Mouse (Mus musculus) neural tube, embryonic 15.5 days (tissue): ENCODE results near the gene Coro2b. TPM values are rescaled to one million over a fixed set of nuclear protein-coding genes. Genes with fewer than 3 reads are reported as not detected.

Experiments
- ATAC-seq: fragments of 200-750 bp; cut with Nextera tagmentation; 2 replicates; pipeline ENCODE4 v1.8.0; 2017; ENCODE audit warnings: mild to moderate bottlenecking, moderate TSS enrichment, moderate library complexity; ENCODE audit not compliant: low FRiP score
- H3K27ac ChIP-seq: fragments of 300-500 bp; sonication (generic); replicated peaks from 2 replicates; pipeline ENCODE4 v1.5.1; 2015; ENCODE audit warnings: mild to moderate bottlenecking, inconsistent platforms
- H3K27me3 ChIP-seq: fragments of 300-500 bp; sonication (generic); replicated peaks from 2 replicates; pipeline ENCODE4 v1.6.1; 2015; ENCODE audit warnings: inconsistent platforms
- H3K36me3 ChIP-seq: fragments of 300-500 bp; sonication (generic); 2 replicates; pipeline ENCODE4 v1.6.1; 2015; ENCODE audit warnings: inconsistent platforms
- H3K4me1 ChIP-seq: fragments of 300-500 bp; sonication (generic); 2 replicates; pipeline ENCODE4 v1.6.1; 2015; ENCODE audit warnings: inconsistent platforms
- H3K4me2 ChIP-seq: fragments of 300-500 bp; sonication (generic); 2 replicates; pipeline ENCODE4 v1.6.1; 2015; ENCODE audit warnings: inconsistent platforms, mild to moderate bottlenecking, moderate library complexity
- H3K4me3 ChIP-seq: fragments of 300-500 bp; sonication (generic); replicated peaks from 2 replicates; pipeline ENCODE4 v1.5.1; 2015; ENCODE audit warnings: mild to moderate bottlenecking, inconsistent platforms
- H3K9ac ChIP-seq: fragments of 300-500 bp; sonication (generic); replicated peaks from 2 replicates; pipeline ENCODE4 v1.6.1; 2015; ENCODE audit warnings: mild to moderate bottlenecking, inconsistent platforms
- H3K9me3 ChIP-seq: fragments of 300-500 bp; sonication (generic); replicated peaks from 2 replicates; pipeline ENCODE4 v1.6.1; 2016; ENCODE audit warnings: inconsistent platforms
- WGBS: fragments of 180-500 bp; shearing (Covaris S2); methylation state at CpG from one replicate; pipeline ENCODE4 v1.1.7; 2015; ENCODE audit warnings: mixed read lengths; 5-methylcytosine and 5-hydroxymethylcytosine counted together
- polyA plus RNA-seq: library from polyadenylated mRNA; unstranded; fragments of >200 nt; fragmentation: Nextera tagmentation; extraction: Ambion mirVana; gene quantifications from 2 replicates; pipeline ENCODE4 v1.2.1, GENCODE M21; 2015

The Coro2b gene
- polyA plus RNA-seq, 1 experiment from 2014 or later = 38.2 TPM

- no peak overlapping the region for H3K9ac ChIP-seq
These were observed 27.2 kb downstream of the Coro2b start for GRCm38 (mm10) chr9:62509617-62510016.

GRCm38 (mm10) chr9:62508740-62509524 is 27.9 kb downstream of the Coro2b start:
- Histone ChIP-seq H3K4me1 (peaks cover 63% of the 10 kb centered on the region), H3K9ac (no peak overlapping the region), H3K27me3 (no peaks in the 10 kb centered on the region), H3K9me3 (no peaks in the 10 kb centered on the region), H3K36me3 (no peaks in the 10 kb centered on the region), H3K4me2 (no peak overlapping the region), H3K27ac (peak overlapping the region; percentile 63), H3K4me3 (no peak overlapping the region)
- ATAC-seq = no peak
- WGBS = 54% methylated on average over 10 of the region's 10 CpGs

More at GRCm38 (mm10) chr9:62509617-62510016, 27.2 kb downstream of the Coro2b start:
- Histone ChIP-seq H3K9me3 (no peaks in the 10 kb centered on the region), H3K27me3 (no peaks in the 10 kb centered on the region), H3K4me1 (peaks cover 65% of the 10 kb centered on the region), H3K27ac (peak overlapping the region; percentile 63), H3K4me2 (no peak overlapping the region), H3K36me3 (no peaks in the 10 kb centered on the region), H3K4me3 (no peak overlapping the region)
- WGBS = 83% methylated on average over 6 of the region's 6 CpGs
- no peak for ATAC-seq

GRCm38 (mm10) chr9:62506467-62507067 is 30.3 kb downstream of the Coro2b start:
- 49% methylated on average over 11 of the region's 11 CpGs for WGBS
- H3K27ac ChIP-seq = no peak overlapping the region

GRCm38 (mm10) chr9:62504129-62504528 is 32.7 kb downstream of the Coro2b start:
- Histone ChIP-seq H3K9me3 (no peaks in the 10 kb centered on the region), H3K4me1 (peaks cover 32% of the 10 kb centered on the region), H3K36me3 (no peaks in the 10 kb centered on the region), H3K27me3 (no peaks in the 10 kb centered on the region), H3K4me2 (no peak overlapping the region), H3K4me3 (no peak overlapping the region), H3K27ac (no peak overlapping the region), H3K9ac (no peak overlapping the region)
- no peak for ATAC-seq
- WGBS = 68% methylated on average over 7 of the region's 7 CpGs

More at GRCm38 (mm10) chr9:62506467-62507067, 30.3 kb downstream of the Coro2b start:
- no peak overlapping the region for H3K4me2 ChIP-seq
- no peak overlapping the region for H3K9ac ChIP-seq
- ATAC-seq = no peak
- H3K27me3 ChIP-seq = no peaks in the 10 kb centered on the region
- H3K4me1 ChIP-seq = peaks cover 55% of the 10 kb centered on the region
- no peaks in the 10 kb centered on the region for H3K36me3 ChIP-seq
- no peaks in the 10 kb centered on the region for H3K9me3 ChIP-seq
- no peak overlapping the region for H3K4me3 ChIP-seq

GRCm38 (mm10) chr9:62502361-62502760 is 34.5 kb downstream of the Coro2b start:
- no peak overlapping the region for H3K4me3 ChIP-seq
- H3K27ac ChIP-seq = no peak overlapping the region
- H3K4me1 ChIP-seq = peaks cover 30% of the 10 kb centered on the region
- H3K4me2 ChIP-seq = no peak overlapping the region
- H3K9me3 ChIP-seq = no peaks in the 10 kb centered on the region
- ATAC-seq = no peak
- WGBS = 56% methylated on average over 2 of the region's 2 CpGs
- H3K36me3 ChIP-seq = no peaks in the 10 kb centered on the region
- no peaks in the 10 kb centered on the region for H3K27me3 ChIP-seq
- H3K9ac ChIP-seq = no peak overlapping the region

GRCm38 (mm10) chr9:62501566-62501965 is 35.3 kb downstream of the Coro2b start:
- H3K9ac ChIP-seq = no peak overlapping the region
- no peak overlapping the region for H3K4me2 ChIP-seq
- H3K9me3 ChIP-seq = no peaks in the 10 kb centered on the region
- no peaks in the 10 kb centered on the region for H3K27me3 ChIP-seq
- WGBS = 91% methylated on average over 3 of the region's 3 CpGs
- no peak for ATAC-seq
- no peak overlapping the region for H3K4me3 ChIP-seq
- H3K4me1 ChIP-seq = peaks cover 31% of the 10 kb centered on the region
- H3K27ac ChIP-seq = no peak overlapping the region
- no peaks in the 10 kb centered on the region for H3K36me3 ChIP-seq

- Histone ChIP-seq H3K4me1 (peaks cover 20% of the 10 kb centered on the region), H3K9ac (no peak overlapping the region), H3K9me3 (no peaks in the 10 kb centered on the region), H3K27ac (no peak overlapping the region), H3K36me3 (no peaks in the 10 kb centered on the region), H3K4me3 (no peak overlapping the region), H3K4me2 (no peak overlapping the region), H3K27me3 (no peaks in the 10 kb centered on the region)
- ATAC-seq = no peak
- 81% methylated on average over 4 of the region's 4 CpGs for WGBS
These were observed 36.8 kb downstream of the Coro2b start for GRCm38 (mm10) chr9:62500007-62500406.

- Histone ChIP-seq H3K4me3 (no peak overlapping the region), H3K4me1 (peaks cover 20% of the 10 kb centered on the region)
- no peak for ATAC-seq
These were observed 37.9 kb downstream of the Coro2b start for GRCm38 (mm10) chr9:62498945-62499344.

GRCm38 (mm10) chr9:62497135-62498092 is 39.4 kb downstream of the Coro2b start:
- H3K4me1 ChIP-seq = peaks cover 26% of the 10 kb centered on the region
- 65% methylated on average over 18 of the region's 18 CpGs for WGBS

More at GRCm38 (mm10) chr9:62498945-62499344, 37.9 kb downstream of the Coro2b start:
- WGBS = 87% methylated on average over 6 of the region's 6 CpGs
- H3K4me2 ChIP-seq = no peak overlapping the region
- H3K27me3 ChIP-seq = no peaks in the 10 kb centered on the region
- no peaks in the 10 kb centered on the region for H3K9me3 ChIP-seq
- no peak overlapping the region for H3K27ac ChIP-seq
- H3K36me3 ChIP-seq = no peaks in the 10 kb centered on the region
- H3K9ac ChIP-seq = no peak overlapping the region

GRCm38 (mm10) chr9:62492306-62492990 is 44.4 kb downstream of the Coro2b start:
- no peak overlapping the region for H3K9ac ChIP-seq
- no peaks in the 10 kb centered on the region for H3K27me3 ChIP-seq
- no peaks in the 10 kb centered on the region for H3K9me3 ChIP-seq
- H3K4me3 ChIP-seq = no peak overlapping the region
- H3K27ac ChIP-seq = no peak overlapping the region
- peaks cover 25% of the 10 kb centered on the region for H3K4me1 ChIP-seq
- 76% methylated on average over 6 of the region's 6 CpGs for WGBS
- no peaks in the 10 kb centered on the region for H3K36me3 ChIP-seq
- no peak for ATAC-seq
- H3K4me2 ChIP-seq = no peak overlapping the region

More at GRCm38 (mm10) chr9:62497135-62498092, 39.4 kb downstream of the Coro2b start:
- H3K9me3 ChIP-seq = no peaks in the 10 kb centered on the region
- no peak overlapping the region for H3K4me3 ChIP-seq
- peak overlapping the region; percentile 54 for H3K27ac ChIP-seq
- H3K27me3 ChIP-seq = no peaks in the 10 kb centered on the region
- no peak overlapping the region for H3K4me2 ChIP-seq
- no peaks in the 10 kb centered on the region for H3K36me3 ChIP-seq
- ATAC-seq = no peak
- H3K9ac ChIP-seq = no peak overlapping the region

GRCm38 (mm10) chr9:62491611-62492010 is 45.2 kb downstream of the Coro2b start:
- no peak overlapping the region for H3K4me2 ChIP-seq
- no peaks in the 10 kb centered on the region for H3K27me3 ChIP-seq
- H3K27ac ChIP-seq = no peak overlapping the region
- 84% methylated on average over 5 of the region's 5 CpGs for WGBS
- H3K36me3 ChIP-seq = no peaks in the 10 kb centered on the region
- peaks cover 23% of the 10 kb centered on the region for H3K4me1 ChIP-seq
- no peak overlapping the region for H3K4me3 ChIP-seq
- no peak overlapping the region for H3K9ac ChIP-seq
- ATAC-seq = no peak
- H3K9me3 ChIP-seq = no peaks in the 10 kb centered on the region
